Mouse (Mus musculus) E14TG2a.4 (cell line): ENCODE results near the gene Prdm15.

Source experiments
- CTCF ChIP-seq: conservative IDR thresholded peaks from 2 replicates; pipeline ENCODE4 v1.5.1; 2014; ENCODE audit warnings: low read length
- NANOG ChIP-seq: IDR thresholded peaks from 2 replicates; pipeline ENCODE4 v1.6.1; 2014; ENCODE audit warnings: borderline replicate concordance, low read length, mixed read lengths
- POU5F1 ChIP-seq: IDR thresholded peaks from 2 replicates; pipeline ENCODE4 v1.6.1; 2014; ENCODE audit warnings: low read length, borderline replicate concordance

DNA sequence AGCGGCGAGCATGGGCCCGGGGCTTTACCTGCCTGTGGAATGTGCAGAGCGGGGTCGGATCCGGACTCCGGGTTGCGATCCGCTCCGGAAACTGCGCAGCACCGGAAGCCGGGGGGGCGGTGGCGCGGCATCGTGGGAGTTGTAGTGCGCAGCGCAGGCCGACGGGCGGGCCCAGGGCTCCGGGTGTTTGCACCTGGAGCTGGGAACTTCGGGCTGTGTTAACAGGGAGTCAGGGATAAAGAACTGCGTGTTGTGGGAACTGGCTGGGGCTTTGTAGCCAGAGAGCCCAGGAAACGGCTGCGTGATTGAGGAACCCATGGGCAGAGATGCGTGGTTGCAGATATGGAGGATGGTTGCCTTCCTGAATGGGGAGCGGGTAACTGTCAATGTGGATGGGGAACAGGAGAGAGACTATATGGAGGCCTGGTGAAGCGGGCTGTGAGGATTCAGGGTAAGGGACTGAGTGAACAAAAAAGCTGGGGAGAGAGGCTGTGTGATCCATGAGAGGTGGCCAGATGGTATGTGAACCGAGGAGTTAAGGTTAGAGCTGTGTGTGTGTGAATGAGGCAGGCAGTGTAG is at the start of gene Prdm15:
- TF ChIP-seq CTCF (no peak), NANOG (no peak), POU5F1 (no peak)
